Mouse (Mus musculus) cortical plate, adult 2 months (tissue): Measurements from ENCODE around the gene Gstt3. TPM values are rescaled to one million over a fixed set of nuclear protein-coding genes. Genes with fewer than 3 reads are reported as not detected.

ENCODE experiments used
- H3K27ac ChIP-seq: fragments of 200-500 bp; 2 replicates; pipeline ENCODE4 v1.5.1; 2012; ENCODE audit warnings: low read length, control low read depth, inconsistent platforms; ENCODE audit not compliant: insufficient read depth
- H3K4me1 ChIP-seq: fragments of 200-500 bp; 2 replicates; pipeline ENCODE4 v1.6.1; 2011; ENCODE audit warnings: low read length; ENCODE audit not compliant: control insufficient read depth, insufficient read depth
- H3K4me3 ChIP-seq: fragments of 200-500 bp; 2 replicates; pipeline ENCODE4 v1.5.1; 2011; ENCODE audit warnings: mild to moderate bottlenecking, low read length, control low read depth; ENCODE audit not compliant: insufficient read depth
- CTCF ChIP-seq: fragments of 200-500 bp; IDR thresholded peaks from 2 replicates; pipeline ENCODE4 v1.5.1; 2011; ENCODE audit warnings: mild to moderate bottlenecking, control low read depth, low read length; ENCODE audit not compliant: insufficient read depth; ENCODE audit errors: extremely low read depth
- POLR2A ChIP-seq: fragments of 200-500 bp; IDR thresholded peaks from 2 replicates; pipeline ENCODE4 v1.6.1; 2011; ENCODE audit warnings: mild to moderate bottlenecking, low read length, control low read depth; ENCODE audit not compliant: insufficient read depth; ENCODE audit errors: extremely low read depth
- polyA plus RNA-seq: library from polyadenylated mRNA; depleted of rRNA; stranded (reverse); fragments of >200 nt; gene quantifications from 2 replicates; pipeline ENCODE4 v1.2.3, GENCODE M21; 2012

The Gstt3 gene
- polyA plus RNA-seq, 1 experiment = 4.7 TPM

DNA sequence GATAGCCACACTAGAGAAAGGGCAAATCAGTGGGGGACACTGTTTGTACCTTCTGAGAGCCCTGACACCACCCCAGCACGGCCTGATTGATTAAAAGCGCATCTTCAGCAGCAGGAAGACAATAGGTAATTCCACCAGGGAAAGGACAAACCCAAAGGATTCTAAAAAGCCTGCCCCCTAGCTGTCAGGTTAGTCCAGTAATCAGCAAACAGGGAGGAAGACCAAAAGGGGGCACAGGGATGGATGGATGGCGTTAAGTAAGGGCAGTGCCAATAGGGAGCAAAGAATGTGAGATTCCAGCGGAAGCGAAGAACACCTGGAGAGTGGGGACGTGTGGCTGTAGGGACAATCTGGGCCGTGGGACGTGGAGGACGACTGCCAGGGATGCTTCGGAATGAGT lies 37.4 kb upstream of the Gstt3 start:
- TF ChIP-seq POLR2A (no peak), CTCF (no peak)
- no peak overlapping the region for H3K27ac ChIP-seq
- no peak overlapping the region for H3K4me3 ChIP-seq
- H3K4me1 ChIP-seq = no peaks in the 10 kb centered on the region

- TF ChIP-seq POLR2A = no peak
- TF ChIP-seq CTCF = no peak
- no peak overlapping the region for H3K4me3 ChIP-seq
These were observed 23.0 kb upstream of the Gstt3 start for GRCm38 (mm10) chr10:75804217-75804616.

DNA sequence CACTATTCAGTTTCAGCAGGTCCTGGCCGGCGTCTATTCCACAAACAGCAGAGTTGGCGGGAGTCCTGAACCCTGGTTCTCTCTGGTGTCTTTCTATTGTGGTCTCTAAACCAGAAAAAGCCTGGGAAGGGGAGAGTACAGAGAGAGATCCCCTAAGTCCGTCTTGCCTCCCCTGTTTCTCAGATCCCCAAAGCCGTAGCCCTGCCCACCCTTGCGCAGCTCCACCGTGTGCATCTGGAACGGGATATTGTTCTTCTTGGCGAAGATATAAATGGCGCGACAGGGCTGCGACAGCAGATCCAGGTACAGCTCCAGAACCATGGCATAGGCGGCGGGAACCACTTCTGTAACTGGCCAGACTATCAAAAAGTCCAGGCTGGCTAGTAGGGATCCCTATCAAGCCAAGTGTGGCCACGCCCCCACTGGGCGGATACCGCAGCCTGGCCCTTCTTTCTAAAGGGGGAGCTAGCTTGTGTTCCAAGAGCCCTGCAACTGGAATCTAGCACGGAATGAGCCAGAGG lies 17.0 kb upstream of the Gstt3 start, which contains the start of gene Gstt1:
Gene Gstt1, minus strand, starts transcription at position 409 of the 521 bp plus-strand sequence.
- peak within 1 kb of the TSS; percentile 45 for H3K4me3 ChIP-seq
- no peak within 1 kb of the TSS for H3K27ac ChIP-seq
- H3K4me1 ChIP-seq = no peaks in the 10 kb centered on the region
- TF ChIP-seq CTCF (no peak), POLR2A (0 out of 2 replicates have a peak, but pooled peaks have one; percentile 19)

More at GRCm38 (mm10) chr10:75804217-75804616, 23.0 kb upstream of the Gstt3 start:
- H3K4me1 ChIP-seq = no peaks in the 10 kb centered on the region
- H3K27ac ChIP-seq = no peak overlapping the region

DNA sequence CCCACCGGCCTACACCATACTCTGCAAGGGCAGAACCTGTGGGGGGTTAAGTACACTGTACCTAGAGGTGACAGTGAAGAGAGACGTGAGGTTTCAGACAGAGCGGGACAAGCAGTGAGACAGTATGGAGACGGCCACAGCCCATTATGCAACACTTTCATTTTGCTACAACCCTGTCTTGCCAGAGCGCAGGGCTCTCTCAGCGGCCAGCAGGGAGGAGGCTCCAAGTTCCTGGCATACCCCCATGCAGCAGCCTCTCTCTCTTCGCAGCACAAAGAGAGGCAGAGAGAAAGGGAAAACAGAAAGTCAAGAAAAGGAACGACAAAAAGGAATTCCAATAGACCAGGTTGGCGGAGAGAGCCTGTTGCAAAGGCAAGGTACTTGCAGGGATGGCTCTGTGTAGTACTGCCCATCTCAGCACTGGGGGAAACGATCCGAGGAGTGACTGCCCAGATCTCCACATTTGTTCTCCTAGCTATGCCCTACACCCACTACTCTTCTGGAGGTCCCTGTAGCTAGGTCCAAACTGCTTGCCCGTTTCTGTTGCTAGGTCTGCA lies 16.5 kb upstream of the Gstt3 start:
- H3K4me3 ChIP-seq = peak overlapping the region; percentile 45
- TF ChIP-seq CTCF (no peak), POLR2A (no peak)
- no peaks in the 10 kb centered on the region for H3K4me1 ChIP-seq
- no peak overlapping the region for H3K27ac ChIP-seq

- TF ChIP-seq CTCF (no peak), POLR2A (no peak)
- Histone ChIP-seq H3K4me1 (no peaks in the 10 kb centered on the region), H3K27ac (no peak overlapping the region), H3K4me3 (peak overlapping the region; percentile 45; the same call in 1 of the 2 replicates)
These were observed 15.7 kb upstream of the Gstt3 start for GRCm38 (mm10) chr10:75796731-75797516.

GRCm38 (mm10) chr10:75794880-75795279 lies 13.7 kb upstream of the Gstt3 start:
- Histone ChIP-seq H3K4me1 (no peaks in the 10 kb centered on the region), H3K4me3 (no peak overlapping the region), H3K27ac (no peak overlapping the region)
- no peak for TF ChIP-seq POLR2A
- TF ChIP-seq CTCF = no peak

- no peak overlapping the region for H3K27ac ChIP-seq
- no peak overlapping the region for H3K4me3 ChIP-seq
- no peaks in the 10 kb centered on the region for H3K4me1 ChIP-seq
- TF ChIP-seq CTCF (no peak), POLR2A (no peak)
These were observed 9.6 kb upstream of the Gstt3 start for GRCm38 (mm10) chr10:75790773-75791172.

- Histone ChIP-seq H3K4me3 (no peak overlapping the region), H3K4me1 (no peaks in the 10 kb centered on the region), H3K27ac (no peak overlapping the region)
- no peak for TF ChIP-seq POLR2A
These were observed 8.6 kb upstream of the Gstt3 start for GRCm38 (mm10) chr10:75789841-75790240.

DNA sequence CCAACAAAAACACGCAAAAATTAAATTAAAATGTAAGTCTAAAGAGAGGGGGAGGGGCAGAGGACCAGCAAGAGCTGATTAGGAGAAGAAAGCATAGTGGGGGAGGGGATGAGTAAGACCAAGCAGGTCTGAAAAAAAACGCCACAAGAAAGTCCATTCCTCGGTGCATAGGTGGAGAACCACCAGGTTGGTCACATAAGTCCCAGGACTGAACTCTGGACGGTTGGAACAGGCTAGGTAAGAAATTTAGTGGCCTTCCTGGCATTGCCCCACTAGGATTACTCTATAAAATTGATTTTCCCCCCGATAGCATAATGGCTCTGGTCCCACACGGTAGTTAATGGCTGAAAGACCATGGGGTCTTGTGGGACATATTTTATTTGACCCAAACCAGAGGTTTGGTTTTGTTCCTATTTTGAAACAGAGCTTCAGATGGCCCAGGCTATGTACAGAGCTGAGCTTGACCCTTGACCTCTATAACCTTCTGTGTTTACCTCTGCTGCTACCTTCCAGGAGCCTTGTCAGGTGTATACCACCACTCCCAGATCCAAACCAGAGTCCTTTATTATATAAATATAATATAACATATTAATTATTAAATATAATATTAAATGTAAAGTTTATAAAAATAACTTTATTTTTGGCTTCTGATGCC lies 8.0 kb upstream of the Gstt3 start:
- no peak overlapping the region for H3K27ac ChIP-seq
- TF ChIP-seq CTCF = no peak
- no peak for TF ChIP-seq POLR2A
- H3K4me1 ChIP-seq = no peaks in the 10 kb centered on the region
- no peak overlapping the region for H3K4me3 ChIP-seq

GRCm38 (mm10) chr10:75788277-75788676 lies 7.1 kb upstream of the Gstt3 start:
- no peak overlapping the region for H3K4me3 ChIP-seq
- TF ChIP-seq CTCF = no peak
- TF ChIP-seq POLR2A = no peak
- no peaks in the 10 kb centered on the region for H3K4me1 ChIP-seq
- H3K27ac ChIP-seq = no peak overlapping the region

GRCm38 (mm10) chr10:75785442-75785841 lies 4.2 kb upstream of the Gstt3 start:
- no peak overlapping the region for H3K27ac ChIP-seq
- no peaks in the 10 kb centered on the region for H3K4me1 ChIP-seq
- no peak overlapping the region for H3K4me3 ChIP-seq
- TF ChIP-seq POLR2A (no peak), CTCF (no peak)
